Comparison of ENCODE assay signal across 17 mouse cellular contexts in genomic region chr5:90594945-90595344, GRCm38 (mm10). TPM values are rescaled to one million over a fixed set of nuclear protein-coding genes. Genes with fewer than 3 reads are reported as not detected.
DNase-seq lines count a peak whose midpoint lies in the region; ATAC-seq and TF ChIP-seq lines count a peak whose summit lies in the region.
"Had no signal": no experiment of that assay in that cellular context is flagged by ENCODE, and none has a peak within 500 bp of the region (broad histone marks: within the 10 kb centered on the region; RNA-seq: fewer than 3 reads in every experiment).

No protein-coding gene starts in this region.

- peak; percentile 20 for DNase-seq in thymus, adult 2 months
- no peak for DNase-seq in thymus, adult 18-20 months
- no peak for DNase-seq in adrenal gland, postnatal 25 days
- no peak for DNase-seq in embryo, embryonic 10 days (ENCODE audit: low spot score)
- no peak for DNase-seq in hindbrain, embryonic 11.5 days (ENCODE audit: low spot score)
- DNase-seq: adrenal gland, adult 8-10 months; forebrain, postnatal 0 days; gastrocnemius, postnatal 14 days; kidney, postnatal 14 days; lung, postnatal 10 days; midbrain, embryonic 14.5 days had no signal

- H3K9ac ChIP-seq in kidney, embryonic 16.5 days (replicated peaks; ENCODE audit: low read length) = no peak overlapping the region
- H3K9ac ChIP-seq in hindbrain, embryonic 11.5 days (ENCODE audit: low read depth, low read length) = no peak overlapping the region
- H3K9ac ChIP-seq: forebrain, postnatal 0 days; neural tube, embryonic 13.5 days had no signal

- H3K27ac ChIP-seq in thymus, adult 2 months (ENCODE audit: control insufficient read depth, insufficient read depth, low read length) = no peak overlapping the region
- H3K27ac ChIP-seq in kidney, embryonic 16.5 days (ENCODE audit: low read length) = no peak overlapping the region
- no peak overlapping the region for H3K27ac ChIP-seq in hindbrain, embryonic 11.5 days (ENCODE audit: low read depth, low read length)
- H3K27ac ChIP-seq: hindbrain, postnatal 0 days; neural tube, embryonic 13.5 days had no signal

- no peak overlapping the region for H3K4me2 ChIP-seq in kidney, embryonic 16.5 days (replicated peaks; ENCODE audit: low read depth, low read length)
- H3K4me2 ChIP-seq in hindbrain, embryonic 11.5 days (replicated peaks; ENCODE audit: low read depth, low read length) = no peak overlapping the region
- H3K4me2 ChIP-seq: neural tube, embryonic 13.5 days had no signal

- peak; percentile 89 for ATAC-seq in granulocyte monocyte progenitor cell, adult 5-6 weeks (replicated peaks; ENCODE audit: poor library complexity, severe bottlenecking)
- ATAC-seq in megakaryocyte-erythroid progenitor cell, adult 5-6 weeks (replicated peaks; ENCODE audit: low FRiP score, low TSS enrichment, poor library complexity, severe bottlenecking) = peak; percentile 91
- ATAC-seq in kidney, embryonic 16.5 days (ENCODE audit: low FRiP score, low TSS enrichment) = no peak
- no peak for ATAC-seq in hindbrain, embryonic 11.5 days (ENCODE audit: low FRiP score)
- ATAC-seq: forebrain, postnatal 0 days; hindbrain, postnatal 0 days had no signal

- H3K36me3 ChIP-seq in thymus, adult 2 months (ENCODE audit: control insufficient read depth, insufficient read depth, low read length) = no peaks in the 10 kb centered on the region
- H3K36me3 ChIP-seq in kidney, embryonic 16.5 days (ENCODE audit: insufficient read depth, low read length) = no peaks in the 10 kb centered on the region
- H3K36me3 ChIP-seq in hindbrain, embryonic 11.5 days (ENCODE audit: control insufficient read depth, insufficient read depth, low read length) = no peaks in the 10 kb centered on the region
- H3K36me3 ChIP-seq: neural tube, embryonic 13.5 days had no signal

- no peak for TF ChIP-seq CTCF in thymus, adult 2 months (IDR thresholded peaks at IDR 0.05; ENCODE audit: borderline replicate concordance, control insufficient read depth, extremely low read depth, insufficient read depth, low read length, poor library complexity)

- peaks cover 3% of the 10 kb centered on the region; the same call in 1 of the 2 replicates for H3K4me1 ChIP-seq in thymus, adult 2 months (replicated peaks; ENCODE audit: control insufficient read depth, insufficient read depth, low read length)
- H3K4me1 ChIP-seq in kidney, embryonic 16.5 days (ENCODE audit: insufficient read depth, low read length) = peaks cover 3% of the 10 kb centered on the region; the same call in 1 of the 2 replicates
- H3K4me1 ChIP-seq in hindbrain, embryonic 11.5 days (replicated peaks; ENCODE audit: control insufficient read depth, insufficient read depth, low read length) = no peaks in the 10 kb centered on the region
- H3K4me1 ChIP-seq: neural tube, embryonic 13.5 days had no signal

- H3K4me3 ChIP-seq in thymus, adult 2 months (ENCODE audit: control insufficient read depth, insufficient read depth, low read length) = no peak overlapping the region
- no peak overlapping the region for H3K4me3 ChIP-seq in kidney, embryonic 16.5 days (ENCODE audit: low read length)
- H3K4me3 ChIP-seq in hindbrain, embryonic 11.5 days (ENCODE audit: low read depth, low read length) = no peak overlapping the region
- H3K4me3 ChIP-seq: neural tube, embryonic 13.5 days had no signal

- no peaks in the 10 kb centered on the region for H3K27me3 ChIP-seq in thymus, adult 2 months (ENCODE audit: control insufficient read depth, insufficient read depth, low read length)
- H3K27me3 ChIP-seq in kidney, embryonic 16.5 days (ENCODE audit: insufficient read depth, low read length) = no peaks in the 10 kb centered on the region
- no peaks in the 10 kb centered on the region for H3K27me3 ChIP-seq in hindbrain, embryonic 11.5 days (ENCODE audit: control insufficient read depth, insufficient read depth, low read length)
- H3K27me3 ChIP-seq: neural tube, embryonic 13.5 days had no signal

- no peaks in the 10 kb centered on the region for H3K9me3 ChIP-seq in kidney, embryonic 16.5 days (ENCODE audit: low read length)
- no peaks in the 10 kb centered on the region for H3K9me3 ChIP-seq in hindbrain, embryonic 11.5 days (ENCODE audit: control insufficient read depth, low read length)
- H3K9me3 ChIP-seq: neural tube, embryonic 13.5 days had no signal

- TF ChIP-seq POLR2A in thymus, adult 2 months (IDR thresholded peaks at IDR 0.05; ENCODE audit: control insufficient read depth, extremely low read depth, insufficient read depth, low read length, poor library complexity) = no peak

- WGBS in thymus, adult 2 months = 2% methylated on average over 13 of the region's 13 CpGs
- 76% methylated on average over 13 of the region's 13 CpGs for WGBS in kidney, embryonic 16.5 days
- WGBS in hindbrain, embryonic 11.5 days = 94% methylated on average over 13 of the region's 13 CpGs

RNA-seq across cellular contexts. Expression of gene 5830473C10Rik, which starts 34.0 kb away (rescaled TPM):
- 0.08 TPM in 1 of 2 replicates, not detected in the other for polyA plus RNA-seq in thymus, adult 2 months (2012; rRNA removed)
- not detected in 2 replicates for total RNA-seq in granulocyte monocyte progenitor cell, adult 5-6 weeks (2014; fragmentation: Nextera tagmentation)
- total RNA-seq in granulocyte monocyte progenitor cell, adult 5-6 weeks (2017) = 0.47 TPM in 1 of 2 replicates, not detected in the other
- not detected in 2 replicates for total RNA-seq in megakaryocyte-erythroid progenitor cell, adult 5-6 weeks (2014; fragmentation: Nextera tagmentation)
- not detected in 2 replicates for total RNA-seq in megakaryocyte-erythroid progenitor cell, adult 5-6 weeks (2017)
- not detected in 2 replicates for total RNA-seq in adrenal gland, postnatal 25 days (2021)
- 0.35 and 0.39 TPM in 2 replicates for polyA plus RNA-seq in kidney, embryonic 16.5 days (2015; fragmentation: Nextera tagmentation; extraction: Ambion mirVana)
- not detected in 2 replicates for polyA plus RNA-seq in hindbrain, embryonic 11.5 days (2014; fragmentation: Nextera tagmentation; extraction: Ambion mirVana)
- total RNA-seq: adrenal gland, adult 8-10 months; gastrocnemius, postnatal 14 days; hindbrain, postnatal 0 days had no signal
- polyA plus RNA-seq: heart, embryonic 16.5 days; midbrain, embryonic 14.5 days; neural tube, embryonic 13.5 days had no signal

RNA-seq across cellular contexts. Expression of gene Rassf6, which starts 45.5 kb away (rescaled TPM):
- 1.1 and 2.0 TPM in 2 replicates for polyA plus RNA-seq in thymus, adult 2 months (2012; rRNA removed)
- total RNA-seq in granulocyte monocyte progenitor cell, adult 5-6 weeks (2014; fragmentation: Nextera tagmentation) = not detected in 2 replicates
- total RNA-seq in granulocyte monocyte progenitor cell, adult 5-6 weeks (2017) = 0.36 TPM in 1 of 2 replicates, not detected in the other
- not detected in 2 replicates for total RNA-seq in megakaryocyte-erythroid progenitor cell, adult 5-6 weeks (2014; fragmentation: Nextera tagmentation)
- not detected in 2 replicates for total RNA-seq in megakaryocyte-erythroid progenitor cell, adult 5-6 weeks (2017)
- 1.7 and 2.8 TPM in 2 replicates for total RNA-seq in adrenal gland, postnatal 25 days (2021)
- polyA plus RNA-seq in kidney, embryonic 16.5 days (2015; fragmentation: Nextera tagmentation; extraction: Ambion mirVana) = 18.1 and 18.9 TPM in 2 replicates
- 0.29 and 1.2 TPM in 2 replicates for polyA plus RNA-seq in hindbrain, embryonic 11.5 days (2014; fragmentation: Nextera tagmentation; extraction: Ambion mirVana)
- total RNA-seq: gastrocnemius, postnatal 14 days had no signal

Comparison
In these comparisons a context has a peak if more than half of its experiments do, and no peak if none do; other contexts are left out.
1. ATAC-seq: peak in granulocyte monocyte progenitor cell, adult 5-6 weeks (single experiment) and megakaryocyte-erythroid progenitor cell, adult 5-6 weeks (single experiment); none in kidney, embryonic 16.5 days (single experiment) and hindbrain, embryonic 11.5 days (single experiment).